Mouse (Mus musculus) urinary bladder, postnatal 14 days (tissue): Measurements from ENCODE around the gene Hoxd8.

ENCODE experiments used
- DNase-seq: peaks from one replicate; pipeline ENCODE4 v3.0.0; 2021; ENCODE audit warnings: low spot score

Gene Hoxd8

DNA sequence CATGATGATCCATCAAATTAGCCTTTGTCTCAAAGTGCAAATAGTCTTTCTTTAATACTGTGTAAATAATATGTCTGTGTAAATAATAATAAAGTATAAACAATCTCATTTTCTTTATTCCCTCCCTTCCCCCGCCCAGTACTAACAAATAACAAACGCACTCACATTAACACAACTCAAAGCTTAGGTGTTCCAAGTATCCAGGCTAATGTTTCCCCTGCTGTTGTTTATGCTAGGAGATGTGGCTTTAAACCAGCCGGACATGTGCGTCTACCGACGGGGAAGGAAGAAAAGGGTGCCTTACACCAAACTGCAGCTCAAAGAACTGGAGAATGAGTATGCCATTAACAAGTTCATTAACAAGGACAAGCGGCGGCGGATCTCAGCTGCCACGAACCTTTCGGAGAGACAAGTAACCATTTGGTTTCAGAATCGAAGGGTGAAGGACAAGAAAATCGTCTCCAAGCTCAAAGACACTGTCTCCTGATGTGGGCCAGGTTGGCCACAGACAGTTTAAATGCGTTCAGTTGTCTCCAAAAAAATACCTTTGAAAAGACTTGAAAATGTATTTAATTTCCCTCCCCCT, 34.7 kb upstream of the Hoxd8 start:
- no peak for DNase-seq

DNA sequence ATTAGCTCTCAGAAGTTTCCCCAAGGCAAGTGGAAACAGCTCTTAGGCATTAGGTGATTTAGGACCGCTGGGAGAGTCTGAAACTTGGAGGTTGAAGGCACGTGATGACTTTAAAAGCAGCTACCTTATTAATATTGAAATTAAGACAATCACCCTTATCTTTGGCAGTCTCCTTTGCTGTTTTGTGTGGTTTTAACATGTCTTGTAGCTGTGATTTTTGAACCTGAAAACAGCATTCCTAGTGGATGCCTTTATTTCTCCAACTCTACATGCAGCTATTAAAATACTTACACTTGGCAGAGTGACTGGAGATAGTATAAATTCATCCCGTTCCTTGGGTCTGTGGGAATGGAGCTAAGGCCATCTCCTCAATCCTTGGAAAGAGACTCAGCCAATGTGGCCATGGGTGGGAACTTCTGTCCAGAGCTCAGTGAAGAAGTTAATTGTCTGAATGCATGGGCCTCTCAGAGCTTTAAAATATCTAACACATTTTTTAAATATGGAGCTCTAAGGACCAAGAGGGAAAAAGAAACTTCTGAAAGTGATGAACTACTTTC, 33.7 kb upstream of the Hoxd8 start:
- no peak for DNase-seq

DNA sequence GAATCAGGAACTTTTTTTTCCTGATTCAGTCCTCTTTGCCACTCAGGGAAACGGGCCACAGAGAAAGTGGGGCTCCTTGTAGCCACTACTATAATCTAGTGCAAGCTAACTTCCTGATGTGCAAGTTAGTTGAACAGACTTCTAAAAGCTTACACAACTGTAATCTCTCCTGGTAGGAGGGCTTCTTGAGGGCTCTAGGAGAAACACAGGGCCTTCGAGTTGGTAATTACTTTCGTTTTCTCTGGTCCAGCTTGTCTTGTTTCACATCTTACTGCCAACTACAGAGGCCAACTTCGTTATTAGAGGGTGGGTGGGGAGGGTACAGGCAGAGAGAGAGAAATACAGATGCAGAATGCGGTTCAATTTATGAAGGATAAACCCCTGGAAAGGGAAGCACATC, 32.6 kb upstream of the Hoxd8 start:
- no peak for DNase-seq

DNA sequence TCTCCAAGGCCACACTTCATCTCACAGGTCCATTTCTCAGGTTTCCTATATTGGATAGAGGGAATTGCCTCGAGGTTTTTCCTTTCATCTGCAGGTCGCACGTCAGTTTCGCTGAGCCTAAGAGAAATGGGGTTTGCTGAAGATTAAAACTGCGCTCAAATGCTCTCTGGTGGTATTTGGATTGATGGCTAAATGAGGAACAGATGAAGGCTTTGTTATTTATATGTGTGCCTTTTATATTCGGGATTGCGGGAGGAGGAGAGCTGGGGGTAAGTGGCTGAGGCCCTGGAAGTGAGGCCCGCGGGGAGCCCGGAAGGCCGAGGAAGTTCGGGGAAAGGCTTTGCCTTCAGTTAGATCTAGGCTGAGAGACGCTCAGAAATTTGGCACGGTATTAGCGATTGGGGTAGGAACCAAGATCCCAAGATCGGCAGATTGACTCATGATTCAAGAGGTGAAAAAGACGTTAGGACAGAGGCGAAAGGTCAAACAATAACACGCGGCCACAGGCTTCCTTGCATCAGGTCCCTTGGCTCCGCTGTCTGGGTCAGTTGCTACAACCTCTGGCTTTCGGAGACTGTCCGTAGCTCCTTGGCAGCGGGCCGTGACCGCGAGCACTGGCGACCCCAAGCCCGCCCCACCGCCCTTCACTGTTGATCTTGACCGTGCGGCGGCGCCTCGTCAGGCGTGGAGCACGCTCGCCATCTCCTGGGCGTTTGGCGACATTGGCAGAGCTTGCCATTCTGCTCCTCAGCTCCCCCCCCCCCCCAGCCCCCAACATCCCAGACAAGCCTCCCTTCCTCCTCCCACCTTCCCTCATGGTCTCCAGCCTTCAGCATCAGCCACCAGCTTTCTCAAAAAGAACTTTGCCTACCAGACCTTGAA, 31.7 kb upstream of the Hoxd8 start:
- peak; percentile 69 for DNase-seq

DNA sequence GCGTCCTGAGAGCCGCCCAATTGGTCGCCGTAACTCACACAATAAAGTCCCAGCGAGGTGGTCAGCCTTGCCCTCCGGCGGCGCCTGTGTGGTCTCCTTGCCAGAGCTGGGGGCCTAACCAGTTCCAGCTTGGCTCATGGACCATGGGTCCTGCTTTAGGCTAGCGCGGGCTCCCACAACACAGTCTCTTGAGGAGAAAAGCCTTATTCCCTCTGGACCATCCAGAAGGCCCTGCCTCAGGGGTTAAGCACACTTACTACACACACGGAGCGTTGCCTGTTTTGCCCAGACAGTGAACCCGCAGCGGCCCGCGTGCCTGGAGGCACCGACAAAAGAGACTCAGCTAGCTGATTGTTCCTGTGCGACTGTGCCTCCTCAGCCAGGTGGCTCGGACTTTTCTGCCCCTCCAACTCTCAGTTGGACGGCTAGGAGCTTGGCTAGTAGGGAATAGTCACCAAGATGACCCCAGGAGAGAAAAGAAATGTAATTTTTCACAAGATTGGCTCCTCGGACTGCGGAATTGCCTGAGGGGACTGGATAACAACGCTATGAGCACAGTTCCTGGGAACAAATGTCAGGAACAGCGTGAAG, 30.5 kb upstream of the Hoxd8 start:
- DNase-seq: no peak

DNA sequence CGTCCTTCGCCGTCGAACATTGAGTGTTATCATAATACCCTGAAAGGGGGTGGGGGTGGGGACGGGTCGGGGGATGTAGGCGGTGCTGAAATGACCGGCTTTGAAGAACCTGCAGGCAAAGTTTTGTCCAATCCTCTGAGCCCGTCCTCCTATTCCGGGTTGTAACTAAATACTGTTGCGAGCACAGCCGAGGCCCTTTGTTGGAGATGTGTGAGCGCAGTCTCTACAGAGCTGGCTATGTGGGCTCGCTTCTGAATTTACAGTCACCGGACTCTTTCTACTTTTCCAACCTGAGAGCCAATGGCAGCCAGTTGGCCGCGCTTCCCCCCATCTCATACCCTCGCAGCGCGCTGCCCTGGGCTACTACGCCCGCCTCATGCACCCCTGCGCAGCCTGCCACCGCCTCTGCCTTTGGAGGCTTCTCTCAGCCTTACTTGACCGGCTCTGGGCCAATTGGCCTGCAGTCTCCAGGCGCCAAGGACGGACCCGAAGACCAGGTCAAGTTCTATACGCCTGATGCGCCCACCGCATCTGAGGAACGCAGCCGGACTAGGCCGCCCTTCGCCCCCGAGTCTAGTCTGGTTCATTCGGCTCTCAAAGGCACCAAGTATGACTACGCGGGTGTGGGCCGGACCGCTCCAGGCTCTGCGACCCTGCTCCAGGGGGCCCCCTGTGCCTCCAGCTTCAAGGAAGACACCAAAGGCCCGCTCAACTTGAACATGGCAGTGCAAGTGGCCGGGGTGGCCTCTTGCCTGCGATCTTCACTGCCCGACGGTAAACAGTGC, 29.3 kb upstream of the Hoxd8 start, which contains the start of gene Hoxd12:
TSS of gene Hoxd12 (plus strand) at position 133 of the 785 bp plus-strand sequence.
- no peak for DNase-seq

DNA sequence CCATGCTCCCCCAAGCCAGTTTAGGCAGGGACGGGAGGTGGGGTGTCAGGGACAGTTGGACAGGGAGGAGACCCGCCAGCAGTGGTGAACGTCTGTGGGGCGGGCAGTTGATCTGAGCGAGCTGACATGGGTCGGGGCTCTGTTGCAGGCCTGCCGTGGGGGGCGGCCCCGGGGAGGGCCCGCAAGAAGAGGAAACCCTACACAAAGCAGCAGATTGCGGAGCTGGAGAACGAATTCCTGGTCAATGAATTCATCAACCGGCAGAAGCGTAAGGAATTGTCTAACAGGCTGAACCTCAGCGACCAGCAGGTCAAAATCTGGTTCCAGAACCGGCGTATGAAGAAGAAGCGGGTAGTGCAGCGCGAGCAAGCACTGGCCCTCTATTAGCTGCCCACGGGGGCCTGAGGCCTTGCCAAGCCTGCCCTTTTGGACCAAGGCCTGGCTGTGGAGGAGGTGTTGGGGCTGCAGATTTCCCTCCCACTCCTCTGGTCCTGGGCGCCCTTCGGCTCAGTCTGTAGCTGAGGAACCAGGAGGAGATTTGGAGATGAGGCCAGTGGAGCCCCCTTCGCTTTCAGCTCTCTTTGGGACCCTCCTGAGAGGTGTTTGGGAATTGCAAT, 28.6 kb upstream of the Hoxd8 start:
- no peak for DNase-seq

DNA sequence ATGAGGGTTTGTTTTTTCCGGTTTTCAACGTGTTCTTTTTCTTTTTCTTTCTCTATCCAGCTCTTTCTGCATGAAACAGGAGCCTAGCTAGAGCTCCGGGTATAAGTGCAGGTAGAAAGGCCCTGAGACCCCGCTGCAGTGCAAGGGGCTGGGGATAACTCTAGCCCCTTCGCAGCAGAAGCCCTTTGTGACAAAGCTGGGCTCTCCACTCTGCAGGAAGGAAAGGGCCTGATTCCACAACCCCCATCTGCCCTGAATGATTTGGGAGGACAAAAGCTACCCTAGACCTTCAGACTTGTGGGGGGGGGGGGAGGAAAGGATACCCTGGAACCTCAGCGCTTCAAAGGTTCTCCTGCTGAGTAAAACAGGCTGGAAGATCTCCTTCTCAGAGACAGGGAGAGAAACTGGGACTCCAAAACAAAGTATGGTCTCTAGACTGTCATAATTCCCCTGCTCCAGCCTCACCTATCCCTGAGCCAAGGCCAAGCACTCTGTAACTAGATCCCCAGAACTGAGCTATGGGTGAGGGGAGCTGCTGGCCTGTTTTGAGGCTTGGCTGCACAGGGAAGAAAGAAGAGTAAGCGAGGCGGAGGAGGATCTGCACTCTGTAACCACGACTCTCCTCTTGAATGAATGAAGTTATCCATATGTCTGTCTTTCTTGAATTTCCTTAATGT, 27.9 kb upstream of the Hoxd8 start:
- no peak for DNase-seq

DNA sequence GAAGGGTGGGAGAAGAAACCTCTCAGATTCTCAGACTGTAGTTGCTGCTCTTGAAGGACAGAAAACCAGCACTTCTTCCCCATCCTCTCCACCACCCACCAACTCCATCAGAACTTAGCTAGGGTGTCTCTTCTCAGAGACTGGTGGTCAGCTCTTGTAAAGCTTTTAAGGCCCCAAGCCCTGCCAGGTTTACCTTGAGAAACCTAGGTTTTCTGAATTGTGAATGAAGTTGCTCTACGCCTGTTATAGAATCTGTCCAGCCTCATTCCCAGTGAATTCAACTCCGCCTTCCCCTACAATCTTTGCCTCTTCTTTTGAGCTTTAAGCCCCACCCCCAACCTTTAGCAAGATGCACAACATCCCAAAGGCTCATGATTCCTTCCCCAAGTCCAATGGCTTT, 27.3 kb upstream of the Hoxd8 start:
- DNase-seq: no peak

DNA sequence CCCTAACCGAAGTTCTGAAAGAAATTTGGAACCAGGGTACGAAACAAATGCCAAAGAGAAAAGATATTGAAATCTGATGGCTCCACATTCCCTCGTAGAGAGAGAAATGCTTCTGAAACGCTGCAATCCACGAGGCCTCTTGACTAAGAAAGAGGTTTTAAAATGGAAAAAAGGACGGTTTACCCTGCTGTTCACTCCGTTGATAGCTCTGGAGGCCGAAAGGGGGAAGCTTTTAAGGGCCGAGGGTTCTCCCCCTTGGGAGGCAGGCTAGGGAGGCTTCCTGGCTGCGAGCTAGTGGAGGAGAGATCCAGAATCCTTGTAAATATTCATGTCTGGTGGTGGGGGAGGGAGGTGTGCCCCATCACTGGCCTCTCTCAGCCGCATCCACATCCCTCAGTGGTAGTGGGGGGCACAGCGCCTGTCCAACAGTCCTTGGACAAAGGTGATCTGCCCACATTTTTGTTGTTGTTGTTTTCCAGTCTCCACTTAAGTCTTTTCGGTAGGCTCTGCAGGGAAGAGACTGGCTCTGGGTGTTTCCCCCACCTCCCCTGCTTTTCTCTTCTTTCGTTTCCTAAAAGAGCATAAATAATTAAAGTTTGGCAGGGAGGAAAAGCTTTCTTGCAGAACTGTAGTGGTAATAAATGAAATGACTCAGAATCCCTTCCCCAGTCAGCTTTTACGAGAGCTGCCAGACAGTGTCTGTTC, 25.4 kb upstream of the Hoxd8 start, which contains the start of gene Hoxd11:
TSS of gene Hoxd11 (plus strand) at position 667 of the 705 bp plus-strand sequence.
- peak; percentile 18 for DNase-seq

DNA sequence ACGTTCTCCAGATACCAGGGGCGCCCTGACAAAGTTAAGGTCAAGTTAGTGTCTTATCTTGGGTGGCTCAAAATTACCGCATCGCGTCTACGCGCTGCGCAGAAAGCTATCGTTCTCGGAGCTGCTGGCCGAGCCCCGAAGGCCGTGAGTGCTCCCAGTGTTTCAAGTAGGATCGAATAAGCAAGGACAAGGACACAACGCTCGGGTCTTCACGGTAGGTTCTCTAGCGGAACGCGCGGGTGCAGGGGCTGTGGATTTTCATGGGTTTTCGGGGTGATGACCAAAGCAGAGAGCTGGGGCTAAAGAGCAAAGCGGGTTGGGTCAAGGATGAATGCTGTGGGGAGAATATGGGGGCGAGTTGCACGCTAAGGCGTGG, 24.8 kb upstream of the Hoxd8 start:
- DNase-seq: peak; percentile 16

DNA sequence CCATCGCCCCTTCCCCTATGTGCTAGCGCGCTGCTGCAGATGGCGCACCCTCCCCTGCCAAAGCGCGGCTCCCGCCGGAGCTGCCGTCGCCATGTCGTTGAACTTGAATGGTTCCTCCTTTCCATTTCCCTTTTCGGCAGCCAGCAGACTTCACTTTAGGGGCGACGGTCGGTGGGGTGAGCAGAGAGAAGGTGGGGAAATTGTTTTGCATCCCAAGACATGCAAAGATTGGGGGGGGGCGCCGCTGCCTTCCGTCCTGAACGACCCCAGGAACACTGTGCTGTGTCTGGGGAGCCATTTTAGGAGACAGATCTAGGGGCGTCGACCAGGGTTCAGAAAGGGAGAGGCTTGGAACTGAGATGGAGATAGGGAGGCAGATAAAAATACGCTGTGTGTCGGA, 24.4 kb upstream of the Hoxd8 start:
- DNase-seq: no peak

DNA sequence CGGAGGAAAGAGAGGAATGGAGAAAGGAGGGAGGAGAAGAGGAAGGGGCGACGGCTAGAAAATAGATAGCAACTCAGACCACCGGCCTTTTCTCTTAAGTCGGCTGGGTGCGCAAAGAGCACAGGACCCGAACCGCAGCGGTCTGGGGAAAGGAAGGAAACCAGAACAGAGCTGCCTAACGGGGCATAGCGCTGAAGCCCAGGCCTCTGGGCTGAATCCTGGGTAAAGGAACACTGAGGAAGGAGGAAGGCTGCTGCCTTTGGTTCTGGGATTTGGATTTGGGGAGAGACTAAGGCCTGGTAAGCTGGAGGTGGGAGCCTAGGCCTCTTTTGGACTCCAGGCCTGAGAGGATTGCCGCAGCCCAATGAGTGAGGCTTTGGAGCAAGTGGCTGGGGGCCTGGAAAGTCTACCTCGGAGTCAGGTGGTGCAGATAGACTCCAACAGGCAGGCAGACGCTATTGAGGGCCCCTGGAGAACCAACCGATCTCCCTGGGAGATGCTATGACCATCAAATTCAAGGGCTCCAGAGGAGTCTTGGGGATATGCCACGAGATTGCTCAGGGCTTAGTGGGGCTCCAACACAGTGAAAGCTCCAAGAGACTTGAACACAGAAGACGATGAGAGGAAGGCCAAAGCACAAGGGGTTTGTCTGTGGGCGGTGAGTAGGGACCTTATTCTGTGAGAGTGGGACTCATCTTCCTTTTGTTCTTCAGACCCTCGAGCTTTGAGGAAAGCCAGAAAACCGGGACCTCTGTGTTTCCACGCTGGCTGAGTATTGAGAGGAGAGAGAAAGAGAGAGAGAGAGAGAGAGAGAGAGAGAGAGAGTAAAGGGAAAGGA, 23.6 kb upstream of the Hoxd8 start:
- DNase-seq: no peak

DNA sequence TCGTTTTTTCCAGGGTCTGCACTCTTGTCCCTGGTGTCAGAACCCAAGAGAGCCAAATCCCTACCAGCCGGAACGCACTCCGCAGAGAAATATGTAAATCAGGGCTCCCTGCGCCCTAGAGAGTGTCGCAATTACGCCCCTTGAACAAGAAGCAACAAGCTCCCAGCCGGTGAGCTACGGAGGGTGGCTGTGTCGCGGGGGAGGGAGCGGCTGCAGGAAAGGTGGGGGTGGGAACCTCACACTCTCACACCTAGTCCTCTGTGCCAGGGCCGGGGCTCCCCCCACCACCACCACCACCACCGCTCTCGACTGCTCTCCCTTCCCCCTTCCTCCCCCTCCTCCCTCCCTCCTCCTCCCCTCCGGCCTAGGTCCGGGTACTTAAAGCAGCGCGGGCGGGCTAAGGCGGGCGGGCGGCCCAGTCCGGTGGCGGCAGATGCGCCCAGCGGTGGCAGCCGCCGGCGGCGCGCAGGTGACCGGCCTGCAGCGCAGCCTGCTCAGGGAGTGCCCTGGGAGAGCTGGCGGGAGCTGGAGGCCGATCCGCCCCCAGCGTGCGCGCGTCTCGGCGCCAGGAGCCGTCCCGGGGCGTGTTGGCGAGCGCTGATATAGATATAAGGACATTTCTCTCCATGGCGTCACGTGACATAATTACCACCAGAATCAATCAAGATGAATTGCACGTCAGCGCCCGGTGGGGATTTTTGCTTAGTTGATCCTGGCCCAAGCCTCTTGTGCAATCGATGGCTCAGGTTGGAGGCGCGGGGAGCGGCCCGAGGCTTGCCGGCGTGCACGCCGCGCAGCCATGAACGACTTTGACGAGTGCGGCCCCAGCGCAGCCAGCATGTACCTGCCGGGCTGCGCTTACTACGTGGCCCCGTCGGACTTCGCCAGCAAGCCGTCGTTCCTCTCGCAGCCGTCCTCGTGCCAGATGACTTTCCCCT, 22.6 kb upstream of the Hoxd8 start:
- DNase-seq: peak; percentile 46

DNA sequence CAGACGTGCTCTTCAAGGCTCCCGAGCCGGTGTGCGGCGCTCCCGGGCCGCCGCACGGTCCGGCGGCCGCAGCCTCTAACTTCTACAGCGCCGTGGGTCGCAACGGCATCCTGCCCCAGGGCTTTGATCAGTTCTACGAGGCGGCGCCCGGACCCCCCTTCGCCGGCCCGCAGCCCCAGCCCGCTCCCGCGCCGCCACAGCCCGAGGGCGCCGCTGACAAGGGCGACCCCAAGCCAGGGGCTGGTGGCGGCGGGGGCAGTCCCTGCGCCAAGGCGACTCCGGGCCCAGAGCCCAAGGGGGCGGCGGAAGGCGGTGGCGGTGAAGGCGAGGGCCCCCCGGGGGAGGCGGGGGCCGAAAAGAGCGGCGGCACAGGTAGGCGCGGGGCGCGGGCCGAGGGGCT, 21.6 kb upstream of the Hoxd8 start:
- DNase-seq: no peak

DNA sequence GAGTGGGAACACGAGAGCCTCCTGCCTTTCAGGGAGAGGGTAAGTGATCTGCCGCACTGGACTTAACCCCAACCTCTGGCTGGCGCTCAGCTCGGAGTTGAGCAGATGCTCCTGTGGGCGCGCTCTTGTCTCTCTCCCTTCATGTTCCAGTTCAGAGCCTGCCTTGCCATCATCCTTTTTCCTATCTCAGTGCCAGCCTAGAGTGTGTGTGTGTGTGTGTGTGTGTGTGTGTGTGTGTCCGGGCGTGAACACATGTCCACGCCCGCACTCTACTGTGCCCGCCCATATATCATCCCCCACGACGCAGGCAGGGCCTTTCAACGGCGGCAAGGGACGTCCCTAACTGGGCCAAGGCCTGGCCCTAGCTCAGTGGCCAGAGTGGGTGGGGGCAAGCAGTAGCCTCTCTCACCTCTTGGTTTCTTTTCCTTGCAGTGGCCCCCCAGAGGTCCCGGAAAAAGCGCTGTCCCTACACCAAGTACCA, 20.9 kb upstream of the Hoxd8 start:
- no peak for DNase-seq

DNA sequence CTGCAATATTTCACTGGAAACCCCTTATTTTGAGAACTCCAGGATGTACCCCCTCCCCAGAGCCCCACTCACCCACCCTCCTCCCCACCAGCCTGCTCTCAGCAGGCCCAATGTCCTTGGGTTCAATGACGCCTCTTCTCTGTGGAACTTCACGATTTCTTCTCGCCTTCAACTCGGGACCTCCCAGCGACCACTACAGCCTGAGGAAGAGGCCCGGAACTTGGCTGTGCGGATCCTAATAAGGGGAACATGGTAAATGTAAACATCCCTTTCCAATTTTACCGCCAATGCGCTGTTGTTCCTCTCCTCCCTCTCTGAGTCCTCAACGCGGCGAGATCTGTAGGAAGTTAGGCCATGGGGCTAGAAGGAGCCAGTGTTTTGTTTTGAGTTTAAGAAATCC, 20.3 kb upstream of the Hoxd8 start:
- no peak for DNase-seq

DNA sequence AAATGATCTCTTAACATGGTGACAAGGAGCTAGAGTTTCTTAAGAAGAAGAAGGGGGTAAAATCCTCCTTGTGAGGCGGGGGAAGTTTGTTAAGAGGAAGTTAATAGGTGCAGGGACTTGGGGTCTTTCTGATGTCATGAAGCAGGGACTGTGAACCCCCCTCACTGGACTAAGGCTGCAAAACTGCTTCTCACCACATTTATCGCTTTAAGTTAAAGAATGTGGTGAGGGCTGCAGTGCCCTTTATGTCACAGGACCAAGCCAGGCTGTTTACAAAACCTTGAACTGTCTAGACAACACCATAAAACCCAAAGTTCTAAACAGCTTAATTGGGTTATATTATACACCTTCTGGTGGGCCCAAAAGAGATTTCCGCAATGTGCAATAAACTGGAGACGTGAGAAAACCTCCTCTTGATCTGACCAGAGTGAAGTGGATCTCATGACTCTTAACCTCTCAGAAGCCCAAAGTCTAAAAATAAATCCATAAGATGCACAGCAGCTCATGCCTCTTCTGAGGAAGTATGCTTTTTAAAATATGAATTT, 19.3 kb upstream of the Hoxd8 start:
- DNase-seq: no peak
